ENCODE assay signal across 10 mouse cellular contexts in genomic region chr11:77495507-77495906, GRCm38 (mm10). TPM values are rescaled to one million over a fixed set of nuclear protein-coding genes. Genes with fewer than 3 reads are reported as not detected.
DNase-seq lines count a peak whose midpoint lies in the region; ATAC-seq and TF ChIP-seq lines count a peak whose summit lies in the region.
"Had no signal": no experiment of that assay in that cellular context is flagged by ENCODE, and none has a peak within 500 bp of the region (broad histone marks: within the 10 kb centered on the region; RNA-seq: fewer than 3 reads in every experiment).

No protein-coding gene starts in this region.

- peaks cover 18% of the 10 kb centered on the region for H3K36me3 ChIP-seq in heart, embryonic 12.5 days
- peaks cover 13% of the 10 kb centered on the region; the same call in 1 of the 2 replicates for H3K36me3 ChIP-seq in lung, postnatal 0 days (ENCODE audit: insufficient read depth, low read length)
- peaks cover 15% of the 10 kb centered on the region for H3K36me3 ChIP-seq in intestine, embryonic 14.5 days (ENCODE audit: control insufficient read depth, insufficient read depth, low read length)
- H3K36me3 ChIP-seq in stomach, postnatal 0 days (ENCODE audit: control insufficient read depth, insufficient read depth, low read length), result peaks cover 6% of the 10 kb centered on the region; the same call in 1 of the 2 replicates

- no peak for TF ChIP-seq EP300 in lung, postnatal 0 days (IDR thresholded peaks at IDR 0.05)
- no peak for TF ChIP-seq EP300 in stomach, postnatal 0 days (optimal IDR thresholded peaks at IDR 0.05)

- intact Hi-C loops in heart, postnatal 10 days (cut with DNase I), result loop anchor here (10.0 kb wide), 1 partner anchor 299 kb away; no protein-coding TSS in a partner anchor

- no peak overlapping the region for H3K27ac ChIP-seq in heart, embryonic 12.5 days (ENCODE audit: poor library complexity, severe bottlenecking)
- peak overlapping the region; percentile 73; the same call in 1 of the 2 replicates for H3K27ac ChIP-seq in lung, postnatal 0 days (ENCODE audit: low read length)
- no peak overlapping the region for H3K27ac ChIP-seq in intestine, embryonic 14.5 days (ENCODE audit: low read depth)
- H3K27ac ChIP-seq in stomach, postnatal 0 days (replicated peaks), result 0 out of 2 replicates have a peak overlapping the region, but pooled peaks have one; percentile 4

- TF ChIP-seq CTCF in lung, postnatal 0 days (IDR thresholded peaks at IDR 0.05), result no peak
- no peak for TF ChIP-seq CTCF in stomach, postnatal 0 days (IDR thresholded peaks at IDR 0.05; ENCODE audit: low read depth)

- H3K9me3 ChIP-seq in heart, embryonic 12.5 days (replicated peaks), result no peaks in the 10 kb centered on the region
- no peaks in the 10 kb centered on the region for H3K9me3 ChIP-seq in lung, postnatal 0 days (ENCODE audit: low read length)
- H3K9me3 ChIP-seq in intestine, embryonic 14.5 days (ENCODE audit: control insufficient read depth, low read length), result no peaks in the 10 kb centered on the region
- H3K9me3 ChIP-seq in stomach, postnatal 0 days (ENCODE audit: control insufficient read depth, low read length), result no peaks in the 10 kb centered on the region

- peak overlapping the region; percentile 37 for H3K9ac ChIP-seq in heart, embryonic 12.5 days
- no peak overlapping the region for H3K9ac ChIP-seq in lung, postnatal 0 days (replicated peaks; ENCODE audit: low read depth)
- H3K9ac ChIP-seq in intestine, embryonic 14.5 days (ENCODE audit: low read length), result no peak overlapping the region
- no peak overlapping the region for H3K9ac ChIP-seq in stomach, postnatal 0 days (ENCODE audit: low read length)

- H3K4me1 ChIP-seq in heart, embryonic 12.5 days (replicated peaks), result peaks cover 68% of the 10 kb centered on the region
- H3K4me1 ChIP-seq in lung, postnatal 0 days (ENCODE audit: insufficient read depth, low read depth, low read length), result peaks cover 35% of the 10 kb centered on the region
- H3K4me1 ChIP-seq in intestine, embryonic 14.5 days (replicated peaks; ENCODE audit: control insufficient read depth, insufficient read depth, low read length), result peaks cover 48% of the 10 kb centered on the region
- peaks cover 17% of the 10 kb centered on the region for H3K4me1 ChIP-seq in stomach, postnatal 0 days (replicated peaks; ENCODE audit: control insufficient read depth, insufficient read depth)

- H3K4me2 ChIP-seq in heart, embryonic 12.5 days, result peak overlapping the region; percentile 82; the same call in 1 of the 2 replicates
- peak overlapping the region; percentile 85; the same call in 1 of the 2 replicates for H3K4me2 ChIP-seq in lung, postnatal 0 days (replicated peaks; ENCODE audit: low read depth, low read length)
- H3K4me2 ChIP-seq in intestine, embryonic 14.5 days (ENCODE audit: low read length), result peak overlapping the region; percentile 14; the same call in 1 of the 2 replicates
- H3K4me2 ChIP-seq in stomach, postnatal 0 days (replicated peaks; ENCODE audit: low read depth), result no peak overlapping the region

- no peak for DNase-seq in heart, postnatal 10 days
- no peak for DNase-seq in lung, postnatal 0 days (ENCODE audit: low spot score)
- DNase-seq in lung, postnatal 14 days, result no peak
- no peak for DNase-seq in intestine, embryonic 14.5 days (ENCODE audit: low spot score)
- no peak for DNase-seq in stomach, postnatal 0 days (ENCODE audit: low spot score)
- no peak for DNase-seq in cerebellum, postnatal 36 days
- DNase-seq in spleen, postnatal 4 days (ENCODE audit: low spot score in 2 of 2), result no peak
- DNase-seq: cerebellum, adult 2 months had no signal

- no peak for ATAC-seq in heart, embryonic 12.5 days (ENCODE audit: insufficient number of reproducible peaks, low FRiP score)
- ATAC-seq in lung, postnatal 0 days, result no peak
- no peak for ATAC-seq in intestine, embryonic 14.5 days (replicated peaks; ENCODE audit: low FRiP score, low TSS enrichment, low read depth)
- no peak for ATAC-seq in stomach, postnatal 0 days (ENCODE audit: low FRiP score, low TSS enrichment)

- no peaks in the 10 kb centered on the region for H3K27me3 ChIP-seq in heart, embryonic 12.5 days (replicated peaks)
- no peaks in the 10 kb centered on the region for H3K27me3 ChIP-seq in lung, postnatal 0 days (replicated peaks; ENCODE audit: insufficient read depth, low read length)
- H3K27me3 ChIP-seq in intestine, embryonic 14.5 days (replicated peaks; ENCODE audit: control insufficient read depth, insufficient read depth, low read length), result no peaks in the 10 kb centered on the region
- H3K27me3 ChIP-seq in stomach, postnatal 0 days (ENCODE audit: control insufficient read depth, insufficient read depth, low read length), result no peaks in the 10 kb centered on the region

- no peak overlapping the region for H3K4me3 ChIP-seq in heart, embryonic 12.5 days
- no peak overlapping the region for H3K4me3 ChIP-seq in lung, postnatal 0 days (ENCODE audit: low read depth, low read length)
- H3K4me3 ChIP-seq in intestine, embryonic 14.5 days (ENCODE audit: low read depth, low read length), result no peak overlapping the region
- H3K4me3 ChIP-seq in stomach, postnatal 0 days (ENCODE audit: low read depth, low read length), result no peak overlapping the region

RNA-seq across cellular contexts. Expression of gene Git1, which starts 2.1 kb away (rescaled TPM):
- polyA plus RNA-seq in heart, embryonic 12.5 days (2016; fragmentation: Nextera tagmentation; extraction: Ambion mirVana), result 9.3 and 10.2 TPM in 2 replicates
- 10 to 100 TPM; 64.5 to 65.1 TPM for total RNA-seq in heart, postnatal 10 days (2021)
- polyA plus RNA-seq in lung, postnatal 0 days (2015; fragmentation: Nextera tagmentation; extraction: Ambion mirVana), result 12.3 and 12.6 TPM in 2 replicates
- polyA plus RNA-seq in intestine, embryonic 14.5 days (2014; fragmentation: Nextera tagmentation; extraction: Ambion mirVana), result 17.7 and 19.8 TPM in 2 replicates
- 5.9 and 7.9 TPM in 2 replicates for polyA plus RNA-seq in stomach, postnatal 0 days (2015; fragmentation: Nextera tagmentation; extraction: Ambion mirVana)

RNA-seq across cellular contexts. Expression of gene Ankrd13b, which starts 6.0 kb away (rescaled TPM):
- 3.7 and 4.8 TPM in 2 replicates for polyA plus RNA-seq in heart, embryonic 12.5 days (2016; fragmentation: Nextera tagmentation; extraction: Ambion mirVana)
- total RNA-seq in heart, postnatal 10 days (2021), result 10 to 100 TPM; 12.8 to 15.0 TPM
- polyA plus RNA-seq in lung, postnatal 0 days (2015; fragmentation: Nextera tagmentation; extraction: Ambion mirVana), result 1.9 and 2.2 TPM in 2 replicates
- 7.3 and 8.3 TPM in 2 replicates for polyA plus RNA-seq in intestine, embryonic 14.5 days (2014; fragmentation: Nextera tagmentation; extraction: Ambion mirVana)
- polyA plus RNA-seq in stomach, postnatal 0 days (2015; fragmentation: Nextera tagmentation; extraction: Ambion mirVana), result 2.4 and 3.0 TPM in 2 replicates

RNA-seq across cellular contexts. Expression of gene Abhd15, which starts 19.4 kb away (rescaled TPM):
- polyA plus RNA-seq in heart, embryonic 12.5 days (2016; fragmentation: Nextera tagmentation; extraction: Ambion mirVana), result 0.72 and 1.4 TPM in 2 replicates
- total RNA-seq in heart, postnatal 10 days (2021), result 1 to 10 TPM; 1.7 to 4.5 TPM
- polyA plus RNA-seq in lung, postnatal 0 days (2015; fragmentation: Nextera tagmentation; extraction: Ambion mirVana), result 4.1 and 4.3 TPM in 2 replicates
- polyA plus RNA-seq in intestine, embryonic 14.5 days (2014; fragmentation: Nextera tagmentation; extraction: Ambion mirVana), result 2.2 and 3.2 TPM in 2 replicates
- 1.8 and 1.9 TPM in 2 replicates for polyA plus RNA-seq in stomach, postnatal 0 days (2015; fragmentation: Nextera tagmentation; extraction: Ambion mirVana)

RNA-seq across cellular contexts. Expression of gene Trp53i13, which starts 20.3 kb away (rescaled TPM):
- polyA plus RNA-seq in heart, embryonic 12.5 days (2016; fragmentation: Nextera tagmentation; extraction: Ambion mirVana), result 29.4 and 30.2 TPM in 2 replicates
- 10 to 100 TPM; 11.8 to 12.9 TPM for total RNA-seq in heart, postnatal 10 days (2021)
- 27.4 and 32.9 TPM in 2 replicates for polyA plus RNA-seq in lung, postnatal 0 days (2015; fragmentation: Nextera tagmentation; extraction: Ambion mirVana)
- 27.3 and 32.5 TPM in 2 replicates for polyA plus RNA-seq in intestine, embryonic 14.5 days (2014; fragmentation: Nextera tagmentation; extraction: Ambion mirVana)
- polyA plus RNA-seq in stomach, postnatal 0 days (2015; fragmentation: Nextera tagmentation; extraction: Ambion mirVana), result 19.5 and 20.9 TPM in 2 replicates

RNA-seq across cellular contexts. Expression of gene Gm10392, which starts 23.5 kb away (rescaled TPM):
- polyA plus RNA-seq in heart, embryonic 12.5 days (2016; fragmentation: Nextera tagmentation; extraction: Ambion mirVana), result not detected in 2 replicates
- not detected for total RNA-seq in heart, postnatal 10 days (2021)
- polyA plus RNA-seq in lung, postnatal 0 days (2015; fragmentation: Nextera tagmentation; extraction: Ambion mirVana), result 0.07 and 0.13 TPM in 2 replicates
- polyA plus RNA-seq in intestine, embryonic 14.5 days (2014; fragmentation: Nextera tagmentation; extraction: Ambion mirVana), result not detected in 2 replicates
- 0.06 and 0.07 TPM in 2 replicates for polyA plus RNA-seq in stomach, postnatal 0 days (2015; fragmentation: Nextera tagmentation; extraction: Ambion mirVana)
- total RNA-seq: layer of hippocampus, postnatal 10 days had no signal
- polyA plus RNA-seq: cerebellum, adult 2 months had no signal

Comparison
In these comparisons a context has a peak if more than half of its experiments do, and no peak if none do; other contexts are left out.
1. H3K27ac ChIP-seq: peak in lung, postnatal 0 days (single experiment) and stomach, postnatal 0 days (single experiment); none in heart, embryonic 12.5 days (single experiment) and intestine, embryonic 14.5 days (single experiment).